Mouse (Mus musculus): Measurements from ENCODE around the gene Ephb6. TPM values are rescaled to one million over a fixed set of nuclear protein-coding genes. Genes with fewer than 3 reads are reported as not detected.

Gene Ephb6
- polyA plus RNA-seq, 1 experiment from 2014 or later = 5.2 TPM

DNA sequence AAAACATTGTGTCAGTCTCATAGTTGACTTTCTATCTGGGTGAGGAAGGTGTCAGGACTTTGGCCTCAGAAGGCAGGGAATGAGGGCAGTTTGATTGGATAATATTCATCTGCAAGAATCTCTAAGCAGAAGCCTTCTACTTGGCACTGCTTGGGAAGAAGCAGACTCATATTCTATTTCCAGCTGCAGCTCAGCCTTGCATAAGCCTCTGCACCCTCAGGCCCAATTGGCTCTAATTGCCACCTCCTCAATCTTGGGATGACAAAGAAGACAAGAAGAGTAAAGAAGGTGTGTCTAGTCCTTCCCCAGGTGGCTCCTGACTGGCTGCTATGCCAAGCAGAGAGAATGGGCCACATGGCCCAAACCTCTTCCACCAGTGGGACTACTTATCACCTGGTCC lies 41.4 kb downstream of the Ephb6 start:
- Histone ChIP-seq H3K27ac (no peak overlapping the region), H3K4me2 (no peak overlapping the region), H3K36me3 (no peaks in the 10 kb centered on the region)

DNA sequence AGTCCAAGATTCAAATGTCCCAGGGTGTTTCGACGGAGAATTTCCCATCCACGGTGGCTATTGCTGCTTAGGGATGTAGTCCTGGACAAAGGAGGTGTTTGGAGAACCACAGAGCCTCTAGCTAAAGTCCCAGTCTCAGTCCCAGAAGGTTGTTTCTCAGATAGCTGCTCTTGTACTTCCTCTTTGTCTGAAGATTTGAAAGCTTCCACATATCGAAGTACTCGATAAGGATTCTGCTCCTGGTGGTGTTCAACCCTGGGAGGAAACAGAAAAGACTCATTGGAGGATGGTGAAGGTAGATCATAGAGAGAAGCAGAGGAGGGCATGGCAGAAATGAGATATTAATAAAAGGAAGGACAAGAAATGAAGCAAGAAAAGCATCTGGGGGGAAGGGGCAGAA lies 47.9 kb downstream of the Ephb6 start:
- Histone ChIP-seq H3K4me2 (no peak overlapping the region), H3K27ac (no peak overlapping the region), H3K9ac (no peak overlapping the region), H3K27me3 (no peaks in the 10 kb centered on the region), H3K4me3 (no peak overlapping the region), H3K9me3 (replicated peaks) (no peaks in the 10 kb centered on the region), H3K4me1 (replicated peaks) (no peaks in the 10 kb centered on the region), H3K36me3 (no peaks in the 10 kb centered on the region)
- no peak for ATAC-seq (replicated peaks; ENCODE audit: insufficient number of reproducible peaks, insufficient read depth, low FRiP score, low read depth)
- 88% methylated on average over 5 of the region's 5 CpGs for WGBS

More for the DNA sequence above, 41.4 kb downstream of the Ephb6 start:
- H3K27me3 ChIP-seq = no peaks in the 10 kb centered on the region
- H3K9me3 ChIP-seq (replicated peaks) = no peaks in the 10 kb centered on the region
- H3K4me3 ChIP-seq = no peak overlapping the region
- no peaks in the 10 kb centered on the region for H3K4me1 ChIP-seq (replicated peaks)
- H3K9ac ChIP-seq = no peak overlapping the region
- no peak for ATAC-seq (replicated peaks; ENCODE audit: insufficient number of reproducible peaks, insufficient read depth, low FRiP score, low read depth)

DNA sequence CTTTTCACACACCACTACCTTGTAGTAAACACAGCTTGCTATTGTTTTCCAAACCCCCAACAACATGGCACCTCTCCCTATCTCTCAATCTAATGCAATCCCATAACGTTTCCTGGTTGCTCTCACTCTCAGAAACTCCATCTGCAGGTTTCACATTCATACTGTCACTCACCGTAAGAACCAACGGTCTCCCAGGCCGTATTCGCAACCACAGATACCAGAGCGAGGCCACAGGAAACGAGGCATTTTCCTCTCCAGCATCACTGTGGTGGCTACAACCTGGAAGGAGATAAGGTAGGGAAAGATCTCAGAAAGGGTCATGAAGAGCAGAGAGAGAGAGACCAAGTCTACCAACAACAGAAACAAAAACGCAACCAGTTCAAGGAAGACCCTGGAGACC lies 49.4 kb downstream of the Ephb6 start:
- Histone ChIP-seq H3K4me3 (no peak overlapping the region), H3K4me1 (replicated peaks) (no peaks in the 10 kb centered on the region), H3K9ac (no peak overlapping the region), H3K27ac (no peak overlapping the region), H3K36me3 (no peaks in the 10 kb centered on the region), H3K9me3 (replicated peaks) (no peaks in the 10 kb centered on the region), H3K4me2 (no peak overlapping the region), H3K27me3 (no peaks in the 10 kb centered on the region)
- 64% methylated on average over 8 of the region's 8 CpGs for WGBS
- no peak for ATAC-seq (replicated peaks; ENCODE audit: insufficient number of reproducible peaks, insufficient read depth, low FRiP score, low read depth)

- H3K9me3 ChIP-seq (replicated peaks) = no peaks in the 10 kb centered on the region
- no peak for ATAC-seq (replicated peaks; ENCODE audit: insufficient number of reproducible peaks, insufficient read depth, low FRiP score, low read depth)
- H3K9ac ChIP-seq = no peak overlapping the region
- H3K36me3 ChIP-seq = no peaks in the 10 kb centered on the region
- WGBS = 36% methylated on average over 1 of the region's 1 CpGs
- H3K4me2 ChIP-seq = no peak overlapping the region
- no peak overlapping the region for H3K27ac ChIP-seq
- H3K4me3 ChIP-seq = no peak overlapping the region
- H3K27me3 ChIP-seq = no peaks in the 10 kb centered on the region
- H3K4me1 ChIP-seq (replicated peaks) = no peaks in the 10 kb centered on the region
Observed at GRCm38 (mm10) chr6:41658487-41658886, 53.2 kb downstream of the Ephb6 start.

GRCm38 (mm10) chr6:41662320-41662719 lies 57.0 kb downstream of the Ephb6 start:
- no peaks in the 10 kb centered on the region for H3K27me3 ChIP-seq
- no peaks in the 10 kb centered on the region for H3K36me3 ChIP-seq
- no peak overlapping the region for H3K9ac ChIP-seq
- H3K4me2 ChIP-seq = no peak overlapping the region
- WGBS = 44% methylated on average over 2 of the region's 2 CpGs
- H3K27ac ChIP-seq = no peak overlapping the region
- no peak overlapping the region for H3K4me3 ChIP-seq
- no peaks in the 10 kb centered on the region for H3K4me1 ChIP-seq (replicated peaks)
- ATAC-seq (replicated peaks; ENCODE audit: insufficient number of reproducible peaks, insufficient read depth, low FRiP score, low read depth) = no peak
- H3K9me3 ChIP-seq (replicated peaks) = no peaks in the 10 kb centered on the region

Other genes with a start within 250 kb of the Ephb6 start
- gene Prss3, start 227.8 kb upstream of the Ephb6 start, polyA plus RNA-seq (2015; fragmentation: Nextera tagmentation; extraction: Ambion mirVana) = not detected in 2 replicates
- not detected in 2 replicates for gene Gm5771, start 213.1 kb upstream of the Ephb6 start, polyA plus RNA-seq (2015; fragmentation: Nextera tagmentation; extraction: Ambion mirVana)
- gene Gm10334, start 159.3 kb upstream of the Ephb6 start, polyA plus RNA-seq (2015; fragmentation: Nextera tagmentation; extraction: Ambion mirVana) = not detected in 2 replicates
- not detected in 2 replicates for gene Prss1, start 146.6 kb upstream of the Ephb6 start, polyA plus RNA-seq (2015; fragmentation: Nextera tagmentation; extraction: Ambion mirVana)
- gene Prss2, start 83.7 kb upstream of the Ephb6 start, polyA plus RNA-seq (2015; fragmentation: Nextera tagmentation; extraction: Ambion mirVana) = not detected in 2 replicates
- 0.11 TPM in 1 of 2 replicates, not detected in the other for gene Trpv6, start 30.9 kb downstream of the Ephb6 start, polyA plus RNA-seq (2015; fragmentation: Nextera tagmentation; extraction: Ambion mirVana)
- gene Trpv5, start 75.3 kb downstream of the Ephb6 start, polyA plus RNA-seq (2015; fragmentation: Nextera tagmentation; extraction: Ambion mirVana) = not detected in 2 replicates
- gene Llcfc1, start 78.9 kb downstream of the Ephb6 start, polyA plus RNA-seq (2015; fragmentation: Nextera tagmentation; extraction: Ambion mirVana) = not detected in 2 replicates
- gene Kel, start 98.9 kb downstream of the Ephb6 start, polyA plus RNA-seq (2015; fragmentation: Nextera tagmentation; extraction: Ambion mirVana) = 2.3 and 4.7 TPM in 2 replicates
- not detected in 2 replicates for gene Olfr459, start 169.7 kb downstream of the Ephb6 start, polyA plus RNA-seq (2015; fragmentation: Nextera tagmentation; extraction: Ambion mirVana)
- not detected in 2 replicates for gene Pip, start 242.1 kb downstream of the Ephb6 start, polyA plus RNA-seq (2015; fragmentation: Nextera tagmentation; extraction: Ambion mirVana)
- gene Sval2, start 247.5 kb downstream of the Ephb6 start, polyA plus RNA-seq (2015; fragmentation: Nextera tagmentation; extraction: Ambion mirVana) = not detected in 2 replicates